Mouse (Mus musculus) MEL (cell line): Measurements from ENCODE around the gene Esx1. TPM values are rescaled to one million over a fixed set of nuclear protein-coding genes. Genes with fewer than 3 reads are reported as not detected.

ENCODE experiments used
- DNase-seq: peaks from one replicate; pipeline ENCODE4 v3.0.0; 2011; ENCODE audit warnings: low read depth, low spot score
- H3K27ac ChIP-seq: 2 replicates; pipeline ENCODE4 v1.5.1; 2012; ENCODE audit warnings: low read depth, mild to moderate bottlenecking, control low read depth, low read length, moderate library complexity; ENCODE audit not compliant: control insufficient read depth
- H3K27me3 ChIP-seq, 2 experiments: fragments of 150-350 bp in 1 of 2; sonication (generic) in 1 of 2; 2 replicates each; pipeline ENCODE4 v1.6.1; 2012; ENCODE audit warnings: low read length in 2 of 2, mild to moderate bottlenecking in 2 of 2, improper control_type of control experiment in 1 of 2, moderate library complexity in 1 of 2; ENCODE audit not compliant: insufficient read depth in 2 of 2, control insufficient read depth in 1 of 2
- H3K36me3 ChIP-seq, 2 experiments: 2 replicates each; pipeline ENCODE4 v1.6.1; 2012 to 2014; ENCODE audit warnings: low read length in 2 of 2, improper control_type of control experiment in 1 of 2, inconsistent platforms in 1 of 2, mild to moderate bottlenecking in 1 of 2; ENCODE audit not compliant: insufficient read depth in 2 of 2, control insufficient read depth in 1 of 2
- H3K4me1 ChIP-seq, 2 experiments: fragments of 150-350 bp in 1 of 2; sonication (generic) in 1 of 2; 2 replicates each; pipeline ENCODE4 v1.6.1; 2012; ENCODE audit warnings: low read length in 2 of 2, improper control_type of control experiment in 1 of 2, mild to moderate bottlenecking in 1 of 2; ENCODE audit not compliant: insufficient read depth in 2 of 2, control insufficient read depth in 1 of 2
- H3K4me3 ChIP-seq, 2 experiments: fragments of 150-350 bp in 1 of 2; sonication (generic) in 1 of 2; 2 replicates each; pipeline ENCODE4 v1.5.1; 2012; ENCODE audit warnings: low read depth in 2 of 2, low read length in 2 of 2, mild to moderate bottlenecking in 2 of 2, moderate library complexity in 2 of 2, control low read depth in 1 of 2, improper control_type of control experiment in 1 of 2; ENCODE audit not compliant: control insufficient read depth in 1 of 2, insufficient read depth in 1 of 2
- H3K79me2 ChIP-seq: 2 replicates; pipeline ENCODE4 v1.6.1; 2012; ENCODE audit warnings: mild to moderate bottlenecking, low read length, moderate library complexity; ENCODE audit not compliant: control insufficient read depth, poor library complexity, insufficient read depth
- H3K9ac ChIP-seq: 2 replicates; pipeline ENCODE4 v1.6.1; 2012; ENCODE audit warnings: low read depth, mild to moderate bottlenecking, control low read depth, low read length, moderate library complexity; ENCODE audit not compliant: control insufficient read depth, poor library complexity, severe bottlenecking
- H3K9me3 ChIP-seq: fragments of 150-350 bp; sonication (generic); replicated peaks from 2 replicates; pipeline ENCODE4 v1.6.1; 2012; ENCODE audit warnings: mild to moderate bottlenecking, low read length, improper control_type of control experiment, moderate library complexity; ENCODE audit not compliant: insufficient read depth
- CHD1 ChIP-seq: IDR thresholded peaks from 2 replicates; pipeline ENCODE4 v1.6.1; 2012; ENCODE audit warnings: low read depth, mild to moderate bottlenecking, inconsistent platforms, low read length, improper control_type of control experiment
- CTCF ChIP-seq, 3 experiments: IDR thresholded peaks in 2 of 3; conservative IDR thresholded peaks in 1 of 3; 2 replicates each; pipeline ENCODE4 v1.5.1; 2011 to 2012; ENCODE audit warnings: low read length in 3 of 3, low read depth in 2 of 3, mild to moderate bottlenecking in 2 of 3, improper control_type of control experiment in 1 of 3, inconsistent platforms in 1 of 3, mixed read lengths in 1 of 3, moderate library complexity in 1 of 3; ENCODE audit not compliant: control insufficient read depth in 1 of 3, insufficient read depth in 1 of 3, poor library complexity in 1 of 3, severe bottlenecking in 1 of 3
- ELF1 ChIP-seq: IDR thresholded peaks from 2 replicates; pipeline ENCODE4 v1.6.1; 2014; ENCODE audit warnings: low read depth, mild to moderate bottlenecking, inconsistent platforms, low read length, improper control_type of control experiment, moderate library complexity
- EP300 ChIP-seq, 2 experiments: IDR thresholded peaks; 2 replicates each; pipeline ENCODE4 v1.6.1; 2011; ENCODE audit warnings: improper control_type of control experiment in 2 of 2, low read length in 2 of 2, low read depth in 1 of 2, mild to moderate bottlenecking in 1 of 2
- ETS1 ChIP-seq: IDR thresholded peaks from 2 replicates; pipeline ENCODE4 v1.6.1; 2012; ENCODE audit warnings: low read depth, mild to moderate bottlenecking, inconsistent platforms, low read length, improper control_type of control experiment, moderate library complexity
- GATA1 ChIP-seq: IDR thresholded peaks from 2 replicates; pipeline ENCODE4 v1.6.1; 2011; ENCODE audit warnings: low read depth, low read length, improper control_type of control experiment
- MYB ChIP-seq: IDR thresholded peaks from 2 replicates; pipeline ENCODE4 v1.6.1; 2011; ENCODE audit warnings: mild to moderate bottlenecking, low read depth, low read length, improper control_type of control experiment
- POLR2AphosphoS2 ChIP-seq: IDR thresholded peaks from 2 replicates; pipeline ENCODE4 v1.6.1; 2011; ENCODE audit warnings: low read length, improper control_type of control experiment
- RCOR1 ChIP-seq: IDR thresholded peaks from 2 replicates; pipeline ENCODE4 v1.6.1; 2012; ENCODE audit warnings: low read depth, mild to moderate bottlenecking, inconsistent platforms, low read length, improper control_type of control experiment
- SIN3A ChIP-seq: IDR thresholded peaks from 2 replicates; pipeline ENCODE4 v1.6.1; 2012; ENCODE audit warnings: low read length, improper control_type of control experiment, inconsistent platforms
- TBP ChIP-seq: IDR thresholded peaks from 2 replicates; pipeline ENCODE4 v1.8.0; 2011; ENCODE audit warnings: low read depth, low read length, improper control_type of control experiment
- TCF12 ChIP-seq: IDR thresholded peaks from 2 replicates; pipeline ENCODE4 v1.6.1; 2014; ENCODE audit warnings: low read depth, mild to moderate bottlenecking, inconsistent platforms, low read length, improper control_type of control experiment, moderate library complexity
- ZKSCAN1 ChIP-seq: IDR thresholded peaks from 2 replicates; pipeline ENCODE4 v1.6.1; 2012; ENCODE audit warnings: low read depth, mild to moderate bottlenecking, inconsistent platforms, low read length, improper control_type of control experiment, moderate library complexity
- ZNF384 ChIP-seq: IDR thresholded peaks from 2 replicates; pipeline ENCODE4 v1.6.1; 2012; ENCODE audit warnings: low read depth, mild to moderate bottlenecking, inconsistent platforms, low read length, improper control_type of control experiment
- polyA plus RNA-seq, 2 experiments: library from polyadenylated mRNA; stranded (reverse) in 1 of 2; unstranded in 1 of 2; fragments of >175 nt in 1 of 2; fragments of >200 nt in 1 of 2; gene quantifications; 2 replicates each; pipeline versions ENCODE4 v1.2.1 to v1.2.4; 2012; ENCODE audit warnings: low replicate concordance in 2 of 2, low read depth in 1 of 2; ENCODE audit not compliant: insufficient read length in 2 of 2, insufficient read depth in 1 of 2, missing spikeins in 1 of 2
- total RNA-seq: library from RNA; depleted of rRNA; stranded (reverse); fragments of 300-350 nt; gene quantifications from 2 replicates; pipeline ENCODE4 v1.2.3, GENCODE M21; 2012

Esx1 gene
- total and polyA plus RNA-seq, 3 experiments = not detected

- Histone ChIP-seq H3K9ac (no peak overlapping the region), H3K36me3 (peaks cover 0 to 28% of the 10 kb centered on the region in 2 experiments; a peak in 2 of 4 replicates), H3K9me3 (no peaks in the 10 kb centered on the region), H3K4me3 (no peak overlapping the region), H3K79me2 (no peaks in the 10 kb centered on the region), H3K27me3 (no peaks in the 10 kb centered on the region; a peak in 1 of 4 replicates), H3K4me1 (peaks cover 3 to 47% of the 10 kb centered on the region in 2 experiments), H3K27ac (peak overlapping the region; percentile 31; the same call in 1 of the 2 replicates)
- DNase-seq = peak; percentile 42
- peak; percentile 83 for TF ChIP-seq GATA1
- peak; percentile 43; the same call in 1 of the 2 replicates for TF ChIP-seq TCF12
- TF ChIP-seq ETS1 = peak; percentile 46; the same call in 1 of the 2 replicates
- TF ChIP-seq POLR2AphosphoS2 = no peak
- no peak for TF ChIP-seq ZKSCAN1
- 0 out of 2 replicates have a peak, but pooled peaks have one; percentile 14 for TF ChIP-seq ZNF384
- TF ChIP-seq EP300 (IDR thresholded peaks at IDR 0.05; ENCODE audit: low read depth in 1 of 2, low read length in 2 of 2) = peak; percentile 82 to 88
- peak; percentile 58; the same call in 1 of the 2 replicates for TF ChIP-seq RCOR1
- no peak; the same call in 1 of the 2 replicates for TF ChIP-seq MYB
- TF ChIP-seq CHD1 = no peak
These were observed 40.8 kb upstream of the Esx1 start for GRCm38 (mm10) chrX:137162700-137163099.

- peak; percentile 46 for DNase-seq
- H3K4me3 ChIP-seq = no peak overlapping the region
- no peaks in the 10 kb centered on the region for H3K79me2 ChIP-seq
- no peaks in the 10 kb centered on the region; a peak in 3 of 4 replicates for H3K27me3 ChIP-seq
- no peak overlapping the region for H3K27ac ChIP-seq
- H3K9ac ChIP-seq = no peak overlapping the region
- H3K9me3 ChIP-seq = no peaks in the 10 kb centered on the region
- TF ChIP-seq CTCF (IDR thresholded peaks at IDR 0.05 in 2 of 3, conservative IDR thresholded peaks at IDR 0.05 in 1 of 3; ENCODE audit: control insufficient read depth in 1 of 3, insufficient read depth in 1 of 3, low read depth in 2 of 3, low read length in 3 of 3, poor library complexity in 1 of 3, severe bottlenecking in 1 of 3) = peak in 2 of 3 experiments; percentile 9 to 20; a peak in 2 of 6 replicates
- no peak for TF ChIP-seq TBP
- peaks cover 3 to 30% of the 10 kb centered on the region in 2 experiments for H3K4me1 ChIP-seq
- H3K36me3 ChIP-seq = peaks cover 0 to 16% of the 10 kb centered on the region in 2 experiments; a peak in 2 of 4 replicates
These were observed 39.1 kb upstream of the Esx1 start for GRCm38 (mm10) chrX:137160971-137161370.

GRCm38 (mm10) chrX:137149050-137149449, 27.2 kb upstream of the Esx1 start:
- no peaks in the 10 kb centered on the region for H3K9me3 ChIP-seq
- H3K27me3 ChIP-seq = no peaks in the 10 kb centered on the region
- no peaks in the 10 kb centered on the region for H3K36me3 ChIP-seq
- TF ChIP-seq ELF1 (no peak), SIN3A (no peak)
- no peak overlapping the region for H3K4me3 ChIP-seq
- H3K4me1 ChIP-seq = no peaks in the 10 kb centered on the region
- no peak overlapping the region for H3K27ac ChIP-seq
- H3K79me2 ChIP-seq = no peaks in the 10 kb centered on the region
- H3K9ac ChIP-seq = no peak overlapping the region
- no peak for DNase-seq
